Mouse (Mus musculus): ENCODE measurements around the gene Endov.
A peak's percentile ranks its signal among the peaks of the same experiment; 100 is the strongest.

Gene Endov

GRCm38 (mm10) chr11:119519387-119519786 is 28.2 kb downstream of the Endov start:
- DNase-seq: no peak

- DNase-seq: peak; percentile 59
Measured at GRCm38 (mm10) chr11:119520005-119520712, 29.0 kb downstream of the Endov start.

GRCm38 (mm10) chr11:119520713-119521063 is 29.5 kb downstream of the Endov start:
- no peak for DNase-seq

GRCm38 (mm10) chr11:119521920-119522710 is 31.0 kb downstream of the Endov start:
- DNase-seq: no peak

GRCm38 (mm10) chr11:119522779-119523178 is 31.6 kb downstream of the Endov start:
- no peak for DNase-seq

- DNase-seq: no peak
Measured at GRCm38 (mm10) chr11:119523392-119523791, 32.2 kb downstream of the Endov start.

- DNase-seq: peak; percentile 90
Measured at GRCm38 (mm10) chr11:119524545-119524949, 33.4 kb downstream of the Endov start.

DNA sequence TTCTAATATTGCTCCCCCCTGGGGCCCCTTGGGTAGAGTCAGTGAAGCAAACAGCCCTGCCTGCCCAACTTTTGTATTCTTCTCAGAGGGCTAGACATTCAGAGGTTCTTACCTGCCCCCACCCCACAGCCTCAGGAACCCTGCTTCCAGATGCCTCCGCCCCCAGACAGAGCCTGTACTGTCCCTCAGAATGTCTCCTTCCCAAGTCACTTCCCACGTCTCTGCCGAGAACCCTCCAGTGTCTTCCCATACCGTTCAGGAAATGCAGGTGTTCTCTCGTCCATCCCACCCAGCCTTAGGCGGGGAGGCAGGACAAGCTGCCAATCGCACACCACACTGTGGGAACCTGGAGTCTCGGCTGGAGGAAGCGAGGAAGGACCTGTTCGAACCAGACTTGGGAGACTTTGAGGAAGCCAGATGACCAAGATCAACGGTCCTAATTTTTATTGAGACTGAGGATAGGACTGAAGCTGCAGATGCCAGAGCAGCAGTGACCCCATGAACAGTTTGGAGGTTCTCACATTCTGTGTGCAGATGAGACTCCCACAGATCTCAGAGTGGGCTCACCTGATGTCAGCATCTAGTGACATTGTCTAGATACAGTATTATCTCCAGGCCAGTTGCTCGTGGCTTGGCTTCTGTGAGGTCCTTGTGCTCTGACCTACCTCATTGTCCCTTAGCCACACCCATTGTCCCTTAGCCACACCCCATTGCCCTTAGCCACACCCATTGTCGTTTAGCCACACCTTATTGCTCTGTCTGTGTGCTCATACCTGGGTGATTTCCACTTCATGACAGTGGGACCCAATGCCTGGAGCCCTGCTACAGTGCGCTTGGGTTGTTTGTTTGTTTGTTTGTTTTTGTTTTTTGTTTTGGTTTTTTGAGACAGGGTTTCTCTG is 35.2 kb downstream of the Endov start:
- no peak for DNase-seq

DNA sequence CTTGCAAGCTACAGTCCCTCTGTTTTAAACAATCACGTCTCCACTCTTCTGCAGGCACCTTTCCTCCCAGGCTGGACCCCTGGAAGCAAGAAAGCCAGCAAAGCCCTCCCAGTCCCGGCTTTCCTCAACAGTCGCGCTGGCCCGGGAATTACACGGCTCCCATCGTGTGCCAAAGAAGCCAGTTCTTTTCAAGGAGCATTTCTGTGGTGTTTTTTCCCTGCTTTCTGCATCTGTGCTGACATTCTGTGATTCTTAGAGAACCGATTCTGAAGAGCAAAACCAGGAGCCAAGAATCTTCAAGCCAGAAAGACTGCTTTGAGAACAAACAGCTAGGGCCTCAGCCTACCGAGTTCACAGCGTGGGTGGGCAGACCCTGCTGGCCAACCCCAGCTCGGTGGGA is 37.8 kb downstream of the Endov start:
- DNase-seq: no peak

DNA sequence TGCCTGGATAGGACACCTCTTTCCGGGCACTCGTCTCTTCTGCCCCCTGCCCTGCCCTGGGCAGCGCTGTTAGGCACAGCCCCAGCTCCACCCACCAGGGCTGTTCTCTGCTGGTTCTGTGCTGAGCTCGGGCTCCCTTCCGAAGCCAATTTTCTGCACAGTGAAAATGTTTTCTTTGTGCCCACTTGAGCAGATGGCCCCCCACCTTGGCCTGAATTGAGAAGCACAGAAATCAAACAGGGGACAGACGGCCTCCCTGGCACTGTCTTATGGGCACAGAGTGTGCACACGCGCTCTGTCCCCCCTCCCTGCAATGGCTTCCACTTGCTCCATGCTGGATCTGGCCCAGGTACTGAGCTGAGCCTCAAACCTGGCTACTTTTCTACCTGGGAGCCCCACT is 41.3 kb downstream of the Endov start:
- DNase-seq: peak; percentile 69

GRCm38 (mm10) chr11:119533745-119534144 is 42.6 kb downstream of the Endov start:
- no peak for DNase-seq

DNA sequence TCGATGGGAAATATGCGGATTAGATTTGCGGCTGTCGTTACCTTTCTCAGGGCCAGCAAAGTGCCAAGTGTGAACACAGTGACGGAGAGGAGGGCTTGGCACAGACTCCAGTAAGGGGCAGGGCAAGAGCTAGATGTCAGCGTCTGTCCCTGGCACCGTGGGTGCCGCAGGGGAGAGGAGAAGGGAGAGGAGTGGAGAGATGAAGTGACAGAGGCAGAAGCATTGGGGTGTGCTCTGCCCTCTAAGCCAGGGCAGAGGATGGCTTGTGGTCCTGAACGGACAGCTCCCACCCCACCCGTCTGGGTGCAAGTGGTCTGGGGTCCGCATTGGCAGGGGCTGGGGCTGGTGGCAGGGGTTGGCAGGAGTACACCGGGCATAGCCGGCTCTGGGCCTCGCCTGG is 48.8 kb downstream of the Endov start:
- DNase-seq: no peak

DNA sequence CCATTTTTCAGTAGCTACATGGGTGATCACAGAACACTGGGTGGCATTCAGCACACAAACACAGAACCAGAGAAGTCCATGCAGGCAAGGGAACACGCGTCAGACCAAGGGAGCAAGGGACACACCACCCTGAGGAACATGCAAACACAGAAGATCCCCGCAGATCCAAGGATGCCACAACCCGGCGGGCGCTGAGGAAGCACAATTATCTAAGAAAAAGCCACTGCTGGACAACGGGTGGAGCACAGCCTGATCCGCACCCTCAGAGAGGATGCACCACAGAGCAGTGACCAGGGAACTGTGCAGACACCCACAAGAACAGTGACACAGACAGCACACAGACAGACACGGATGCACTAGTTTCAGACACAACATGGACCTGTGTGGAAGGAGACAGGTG is 49.4 kb downstream of the Endov start:
- no peak for DNase-seq

- DNase-seq: no peak
Measured at GRCm38 (mm10) chr11:119541082-119541481, 49.9 kb downstream of the Endov start.

- DNase-seq: no peak
Measured at GRCm38 (mm10) chr11:119542371-119542770, 51.2 kb downstream of the Endov start.

GRCm38 (mm10) chr11:119542886-119543285 is 51.7 kb downstream of the Endov start:
- DNase-seq: no peak

- DNase-seq: no peak
Measured at GRCm38 (mm10) chr11:119543816-119544517, 52.8 kb downstream of the Endov start.

DNA sequence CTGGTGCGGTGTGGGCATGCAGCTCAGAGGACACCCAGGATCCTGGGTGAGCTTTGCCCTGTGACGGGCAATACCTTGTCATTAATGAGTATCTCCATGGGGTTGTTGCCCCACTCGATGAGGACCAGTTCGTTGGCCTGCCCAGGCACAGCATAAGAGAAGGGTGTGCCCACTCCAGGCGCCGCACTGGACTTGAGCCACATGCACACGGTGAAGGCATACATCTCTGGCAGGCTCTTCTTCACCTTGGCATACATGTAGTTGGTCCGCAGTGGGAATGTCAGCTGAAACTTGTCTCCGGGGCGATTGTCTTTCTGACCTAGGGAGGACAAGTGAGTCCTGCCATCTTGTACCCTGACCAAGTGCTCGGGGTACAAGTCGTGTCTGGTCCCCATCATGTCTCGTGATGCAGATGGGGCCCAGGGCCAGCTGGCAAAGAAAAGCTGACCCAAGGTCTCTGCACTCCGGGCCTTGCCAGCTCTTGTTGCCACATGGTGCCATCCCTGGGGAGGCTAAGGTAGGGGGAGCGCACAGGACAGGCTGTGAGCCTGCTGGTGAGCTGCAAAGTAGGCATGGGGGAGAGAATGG is 53.5 kb downstream of the Endov start:
- no peak for DNase-seq

DNA sequence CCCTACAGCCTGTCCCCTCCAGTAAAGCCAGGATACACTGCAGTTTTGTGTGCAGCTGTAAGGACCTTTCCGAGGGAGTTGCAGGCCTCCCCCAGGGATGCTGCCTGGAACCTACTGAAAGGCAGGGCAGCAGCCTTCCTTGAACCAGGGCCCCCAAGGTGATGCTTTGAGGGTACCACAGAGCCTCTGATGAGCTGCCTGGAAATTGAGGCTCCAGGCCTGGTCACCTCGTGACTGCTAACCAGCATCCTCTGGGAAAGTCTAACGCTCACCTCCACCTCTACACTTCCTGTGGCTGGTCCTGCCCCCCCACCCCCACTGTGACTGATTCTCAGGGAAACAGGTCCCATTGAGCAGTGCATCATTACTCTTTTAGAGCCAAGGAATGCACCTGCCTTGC is 54.1 kb downstream of the Endov start:
- DNase-seq: no peak

- no peak for DNase-seq
Measured at GRCm38 (mm10) chr11:119545741-119546495, 54.8 kb downstream of the Endov start.

GRCm38 (mm10) chr11:119546496-119547182 is 55.5 kb downstream of the Endov start:
- no peak for DNase-seq
